Mouse (Mus musculus): ENCODE results near the gene Ets1.

DNA sequence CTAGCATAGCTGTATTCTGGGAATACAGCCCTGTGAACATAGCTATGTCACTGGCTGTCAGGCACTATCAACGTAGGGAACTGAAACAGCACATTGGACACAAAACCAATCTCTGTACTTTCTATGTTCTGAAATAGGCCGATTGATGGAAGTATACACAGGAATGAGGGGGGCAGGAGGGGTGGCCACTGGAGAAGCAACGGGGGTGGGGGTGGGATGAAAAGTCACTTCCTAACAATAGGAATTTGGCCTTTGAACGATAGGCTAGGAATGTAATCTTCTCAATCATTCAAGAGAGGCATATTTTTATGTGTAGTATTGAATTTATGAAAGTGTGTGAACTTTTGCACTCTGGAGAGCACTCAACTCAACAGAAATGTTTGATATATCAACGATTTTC lies 12.3 kb downstream of the Ets1 start:
- no peak for TF ChIP-seq NELFE (IDR thresholded peaks at IDR 0.05; ENCODE audit: low read depth, low read length)
- no peak for TF ChIP-seq CTCF (conservative IDR thresholded peaks at IDR 0.05 in 1 of 2, IDR thresholded peaks at IDR 0.05 in 1 of 2; ENCODE audit: low read depth in 2 of 2, low read length in 2 of 2)
- TF ChIP-seq EP300 (IDR thresholded peaks at IDR 0.05; ENCODE audit: low read length): no peak
- TF ChIP-seq MYC (IDR thresholded peaks at IDR 0.05; ENCODE audit: low read depth, low read length): no peak
- no peak for TF ChIP-seq MAX (IDR thresholded peaks at IDR 0.05; ENCODE audit: low read length)

Data from CH12.LX (cell line).